Mouse (Mus musculus): Measurements from ENCODE around the gene Adamts7.

DNA sequence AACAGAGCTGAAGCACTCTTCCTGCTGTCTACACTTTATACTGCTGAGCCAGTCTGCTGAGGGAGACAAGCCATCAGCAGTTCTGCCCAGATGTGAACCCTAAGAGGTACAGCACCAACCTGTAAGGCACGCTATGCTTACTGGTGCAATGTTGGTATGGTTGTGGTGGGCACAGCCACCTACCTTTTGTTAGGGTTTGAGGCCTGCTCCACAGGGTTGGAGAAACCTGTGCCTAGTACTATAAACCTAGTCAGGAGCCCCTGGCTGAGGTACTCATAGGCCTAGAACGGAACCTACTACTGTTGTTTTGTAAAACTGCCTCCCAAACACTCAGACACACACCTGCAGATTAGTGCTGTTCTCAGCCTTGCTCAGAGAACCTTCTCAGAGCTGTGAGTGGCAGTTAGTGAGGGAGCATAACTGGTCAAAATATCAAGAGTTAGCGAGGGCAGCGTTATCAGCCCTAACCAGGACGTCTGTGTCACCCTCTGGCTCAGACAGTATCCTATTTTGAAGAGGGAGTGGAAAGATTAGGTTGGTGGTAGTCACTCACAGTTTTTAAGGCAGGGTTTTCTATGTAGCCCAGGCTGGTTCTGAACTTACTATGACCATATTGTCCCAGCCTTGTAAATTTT, 87.4 kb downstream of the Adamts7 start:
- TF ChIP-seq CTCF (IDR thresholded peaks at IDR 0.05; ENCODE audit: insufficient read depth, low read length) = no peak
- no peak for TF ChIP-seq POLR2A (IDR thresholded peaks at IDR 0.05; ENCODE audit: borderline replicate concordance, extremely low read depth, low read depth, low read length)
